Mouse (Mus musculus) intestine, embryonic 16.5 days (tissue): Measurements from ENCODE around the gene Zbed3. TPM values are rescaled to one million over a fixed set of nuclear protein-coding genes. Genes with fewer than 3 reads are reported as not detected.
"Not testable (repeated sequence)": the region's sequence is repeated elsewhere in the genome, so short reads cannot be mapped to it uniquely, and the experiment has no call there.

Experiments used
- ATAC-seq: fragments of 200-750 bp; cut with Nextera tagmentation; 2 replicates; pipeline ENCODE4 v1.8.0; 2017; ENCODE audit warnings: moderate TSS enrichment, moderate library complexity
- H3K27ac ChIP-seq: fragments of 300-500 bp; sonication (generic); 2 replicates; pipeline ENCODE4 v1.5.1; 2014; ENCODE audit warnings: mild to moderate bottlenecking, low read length
- H3K27me3 ChIP-seq: fragments of 300-500 bp; sonication (generic); replicated peaks from 2 replicates; pipeline ENCODE4 v1.6.1; 2014; ENCODE audit warnings: low read length, control low read depth, mixed read lengths; ENCODE audit not compliant: control insufficient read depth, insufficient read depth
- H3K36me3 ChIP-seq: fragments of 300-500 bp; sonication (generic); 2 replicates; pipeline ENCODE4 v1.6.1; 2014; ENCODE audit warnings: low read length, control low read depth; ENCODE audit not compliant: control insufficient read depth, insufficient read depth
- H3K4me1 ChIP-seq: fragments of 300-500 bp; sonication (generic); 2 replicates; pipeline ENCODE4 v1.6.1; 2014; ENCODE audit warnings: low read length, control low read depth, mixed read lengths; ENCODE audit not compliant: control insufficient read depth, insufficient read depth
- H3K4me2 ChIP-seq: fragments of 300-500 bp; sonication (generic); 2 replicates; pipeline ENCODE4 v1.6.1; 2014; ENCODE audit warnings: low read depth, low read length, control low read depth
- H3K4me3 ChIP-seq: fragments of 300-500 bp; sonication (generic); 2 replicates; pipeline ENCODE4 v1.5.1; 2014; ENCODE audit warnings: mild to moderate bottlenecking, low read length
- H3K9ac ChIP-seq: fragments of 300-500 bp; sonication (generic); 2 replicates; pipeline ENCODE4 v1.6.1; 2014; ENCODE audit warnings: low read depth, low read length
- H3K9me3 ChIP-seq: fragments of 300-500 bp; sonication (generic); 2 replicates; pipeline ENCODE4 v1.6.1; 2016; ENCODE audit warnings: low read length, control low read depth; ENCODE audit not compliant: control insufficient read depth
- WGBS: fragments of 180-500 bp; shearing (Covaris S2); extraction: QIAGEN DNeasy Blood & Tissue Kit; methylation state at CpG from one replicate; pipeline ENCODE4 v1.1.7; 2014; 5-methylcytosine and 5-hydroxymethylcytosine counted together
- polyA plus RNA-seq: library from polyadenylated mRNA; unstranded; fragments of >200 nt; fragmentation: Nextera tagmentation; extraction: Ambion mirVana; gene quantifications from 2 replicates; pipeline ENCODE4 v1.2.1, GENCODE M21; 2015

Gene Zbed3
- polyA plus RNA-seq, 1 experiment from 2014 or later, result 43.4 TPM

GRCm38 (mm10) chr13:95358223-95358622, 34.8 kb downstream of the Zbed3 start:
- WGBS, result 90% methylated on average over 2 of the region's 2 CpGs
- ATAC-seq, result no peak
- peaks cover 17% of the 10 kb centered on the region; the same call in 1 of the 2 replicates for H3K36me3 ChIP-seq
- no peaks in the 10 kb centered on the region for H3K4me1 ChIP-seq
- no peaks in the 10 kb centered on the region for H3K9me3 ChIP-seq
- no peaks in the 10 kb centered on the region for H3K27me3 ChIP-seq
- H3K4me2 ChIP-seq, result no peak overlapping the region
- H3K4me3 ChIP-seq, result no peak overlapping the region
- H3K27ac ChIP-seq, result no peak overlapping the region
- no peak overlapping the region for H3K9ac ChIP-seq

DNA sequence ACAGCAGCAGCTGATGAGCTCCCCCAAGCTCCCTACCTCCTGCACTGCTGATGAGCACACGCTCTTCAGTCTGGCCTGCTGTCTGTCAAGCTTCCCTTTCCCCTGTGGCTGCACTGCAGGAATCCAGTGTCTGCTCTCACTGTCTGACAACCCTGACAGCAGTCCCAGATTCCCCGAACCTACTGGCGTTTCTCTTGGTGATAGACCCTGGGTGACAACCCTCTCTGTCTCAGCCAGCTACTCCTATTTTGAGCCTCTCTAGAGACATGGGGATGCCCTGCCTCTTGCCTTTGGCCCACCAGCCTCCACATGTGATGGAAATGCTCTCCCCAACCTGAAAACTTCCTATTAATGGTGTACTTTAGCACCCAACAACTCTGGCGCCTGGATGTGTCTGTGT, 40.0 kb downstream of the Zbed3 start:
- Histone ChIP-seq H3K4me2 (no peak overlapping the region), H3K4me3 (no peak overlapping the region), H3K27ac (no peak overlapping the region), H3K9ac (no peak overlapping the region), H3K27me3 (no peaks in the 10 kb centered on the region), H3K9me3 (no peaks in the 10 kb centered on the region), H3K36me3 (peaks cover 17% of the 10 kb centered on the region), H3K4me1 (no peaks in the 10 kb centered on the region)
- 73% methylated on average over 4 of the region's 4 CpGs for WGBS
- ATAC-seq, result no peak

DNA sequence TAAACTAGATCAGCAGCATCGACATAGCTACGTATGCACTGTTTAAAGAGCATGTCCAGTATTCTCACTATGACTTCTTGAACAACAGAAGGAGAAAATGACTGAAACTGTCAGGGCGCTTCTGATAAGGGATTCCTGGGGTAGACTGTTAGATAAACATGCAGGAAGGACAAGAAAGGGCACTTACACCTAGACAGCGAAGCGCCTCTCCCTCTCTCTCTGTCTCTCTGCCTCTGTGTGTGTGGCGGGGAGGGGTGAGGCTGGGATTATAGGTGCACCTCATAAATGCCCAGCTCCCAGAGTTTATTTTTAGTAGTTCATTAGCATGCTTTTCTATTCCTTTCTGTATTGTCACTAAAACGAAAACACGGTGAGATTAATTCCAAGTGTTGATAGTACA, 42.9 kb downstream of the Zbed3 start:
- H3K36me3 ChIP-seq, result peaks cover 23% of the 10 kb centered on the region
- 86% methylated on average over 8 of the region's 8 CpGs for WGBS
- H3K4me2 ChIP-seq, result no peak overlapping the region
- H3K27ac ChIP-seq, result no peak overlapping the region
- no peak for ATAC-seq
- H3K9me3 ChIP-seq, result no peaks in the 10 kb centered on the region
- H3K4me3 ChIP-seq, result no peak overlapping the region
- no peaks in the 10 kb centered on the region for H3K27me3 ChIP-seq
- H3K9ac ChIP-seq, result no peak overlapping the region
- H3K4me1 ChIP-seq, result no peaks in the 10 kb centered on the region

DNA sequence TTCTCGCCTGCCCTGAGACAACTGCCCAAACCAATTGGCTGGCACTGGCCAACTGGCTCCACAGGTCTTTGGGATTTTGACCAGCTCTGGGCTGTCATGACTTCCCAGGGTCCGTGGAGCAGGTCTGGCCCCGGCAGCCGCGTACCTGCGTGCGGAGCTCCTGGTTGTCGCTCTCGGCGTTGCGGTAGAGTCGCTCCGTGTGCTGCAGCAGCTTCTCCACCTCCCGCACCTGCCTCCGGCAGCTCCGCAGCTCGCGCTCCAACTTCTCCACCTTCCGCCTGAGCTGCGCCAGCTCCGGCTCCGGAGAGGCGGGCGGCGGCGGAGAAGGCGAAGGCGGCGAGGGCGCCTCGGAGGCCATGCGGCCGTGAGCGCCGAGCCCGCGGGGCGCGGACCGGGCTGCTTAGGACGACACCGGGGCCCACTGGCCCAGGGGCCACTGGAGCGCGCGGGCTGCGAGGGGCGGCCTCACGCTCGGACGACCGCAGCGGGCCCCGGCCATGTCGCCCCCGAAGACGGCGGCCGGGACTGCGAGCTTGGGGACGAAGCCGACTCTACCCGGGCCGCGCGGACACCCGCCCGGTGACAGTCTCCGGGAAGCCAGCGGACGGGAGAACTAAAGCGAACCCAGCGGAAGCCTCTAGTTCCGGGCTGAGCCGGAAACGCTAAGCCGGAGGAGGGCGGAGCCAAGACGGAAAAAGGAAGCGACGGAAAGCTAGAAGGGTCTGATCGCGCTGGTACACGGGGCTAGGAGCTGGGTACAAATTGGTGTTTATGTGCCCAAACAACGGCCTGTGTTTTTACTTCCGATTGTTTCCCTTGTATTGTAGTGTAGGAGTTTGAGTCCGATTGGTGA, 51.5 kb downstream of the Zbed3 start, which contains the start of gene Aggf1:
Gene Aggf1, minus strand, starts transcription at position 652 of the 853 bp plus-strand sequence.
- Histone ChIP-seq H3K27ac (peak within 1 kb of the TSS; percentile 88), H3K4me3 (peak within 1 kb of the TSS; percentile 74), H3K36me3 (0 out of 2 replicates have a peak, but pooled peaks cover 3% of the 10 kb centered on the region), H3K4me2 (peak within 1 kb of the TSS; percentile 71), H3K4me1 (peaks cover 11% of the 10 kb centered on the region), H3K27me3 (no peaks in the 10 kb centered on the region), H3K9me3 (no peaks in the 10 kb centered on the region), H3K9ac (peak within 1 kb of the TSS; percentile 82)
- peak; percentile 98 for ATAC-seq
- under 1% methylated on average over 85 of the region's 86 CpGs for WGBS

- Histone ChIP-seq H3K4me3 (peak overlapping the region; percentile 74), H3K9me3 (no peaks in the 10 kb centered on the region), H3K4me2 (peak overlapping the region; percentile 61), H3K4me1 (peaks cover 11% of the 10 kb centered on the region), H3K27me3 (no peaks in the 10 kb centered on the region), H3K36me3 (0 out of 2 replicates have a peak, but pooled peaks cover 2% of the 10 kb centered on the region), H3K9ac (peak overlapping the region; percentile 82), H3K27ac (no peak overlapping the region; the same call in 1 of the 2 replicates)
- WGBS, result 22% methylated on average over 6 of the region's 6 CpGs
- ATAC-seq, result peak; percentile 30
Measured at GRCm38 (mm10) chr13:95375554-95375914, 52.1 kb downstream of the Zbed3 start.

DNA sequence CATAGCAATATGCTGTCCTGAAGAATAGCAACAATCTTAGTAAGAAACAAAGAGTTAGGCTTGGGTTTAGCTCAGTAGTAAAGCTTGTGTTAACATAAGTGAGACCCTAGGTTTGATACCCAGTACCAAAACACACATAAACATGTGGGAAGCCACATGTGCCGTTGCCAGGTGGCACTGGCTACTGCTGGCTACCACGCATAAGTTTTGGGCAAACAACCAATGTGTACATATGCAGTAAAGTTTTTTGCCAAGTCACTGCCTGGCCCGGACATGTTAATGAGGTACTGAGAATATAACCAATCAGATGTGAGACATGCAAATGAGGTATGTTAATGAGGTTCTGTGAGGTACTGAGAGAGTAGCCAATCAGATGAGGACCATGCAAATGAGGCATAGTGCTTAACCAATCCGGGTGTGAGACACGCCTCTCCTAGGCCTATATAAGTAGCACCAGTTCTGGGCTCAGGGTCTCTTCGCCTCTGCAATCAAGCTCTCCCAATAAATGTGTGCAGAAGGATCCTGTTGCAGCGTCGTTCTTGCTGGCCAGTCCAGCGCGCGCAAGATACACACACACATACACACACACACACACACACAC, 53.4 kb downstream of the Zbed3 start:
- H3K27me3 ChIP-seq, H3K27ac ChIP-seq, H3K4me2 ChIP-seq, ATAC-seq, H3K36me3 ChIP-seq, H3K4me3 ChIP-seq, H3K9ac ChIP-seq, H3K9me3 ChIP-seq: not testable (repeated sequence)
- WGBS, result 96% methylated on average over 11 of the region's 11 CpGs
- H3K4me1 ChIP-seq, result peaks cover 11% of the 10 kb centered on the region

DNA sequence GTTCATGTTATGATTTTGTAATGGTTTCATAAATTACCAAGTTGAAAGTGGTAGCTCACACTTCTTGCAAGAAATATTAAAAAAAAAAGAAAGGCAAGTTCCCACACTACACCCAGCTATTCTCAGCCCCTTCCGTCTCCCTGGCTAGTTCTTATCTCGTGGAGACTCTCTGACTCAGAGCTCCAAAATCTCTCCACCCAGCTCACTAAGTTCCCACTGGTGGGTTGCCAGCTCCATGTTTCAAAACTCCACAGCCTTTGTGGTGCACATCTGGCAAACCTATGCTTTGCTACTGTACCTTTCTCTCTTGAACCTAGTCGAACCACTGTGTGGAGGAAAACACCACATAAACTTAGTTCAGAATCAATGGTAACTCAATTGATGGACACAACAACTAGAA, 55.3 kb downstream of the Zbed3 start:
- H3K27ac ChIP-seq, result no peak overlapping the region
- H3K9me3 ChIP-seq, result no peaks in the 10 kb centered on the region
- 83% methylated on average over 3 of the region's 3 CpGs for WGBS
- H3K4me3 ChIP-seq, result no peak overlapping the region
- no peak overlapping the region for H3K9ac ChIP-seq
- H3K27me3 ChIP-seq, result no peaks in the 10 kb centered on the region
- no peak overlapping the region for H3K4me2 ChIP-seq
- no peak for ATAC-seq
- peaks cover 7% of the 10 kb centered on the region for H3K4me1 ChIP-seq
- no peaks in the 10 kb centered on the region for H3K36me3 ChIP-seq

GRCm38 (mm10) chr13:95382418-95382817, 59.0 kb downstream of the Zbed3 start:
- Histone ChIP-seq H3K9me3 (no peaks in the 10 kb centered on the region), H3K4me1 (no peaks in the 10 kb centered on the region), H3K4me2 (no peak overlapping the region), H3K36me3 (no peaks in the 10 kb centered on the region), H3K9ac (no peak overlapping the region), H3K27me3 (no peaks in the 10 kb centered on the region), H3K4me3 (no peak overlapping the region), H3K27ac (no peak overlapping the region)
- WGBS, result 59% methylated on average over 5 of the region's 5 CpGs
- no peak for ATAC-seq
